Mouse (Mus musculus) midbrain, embryonic 15.5 days (tissue): ENCODE data around the gene Ctnnd2. TPM values are rescaled to one million over a fixed set of nuclear protein-coding genes. Genes with fewer than 3 reads are reported as not detected.

Experiments used
- ATAC-seq: fragments of 200-750 bp; cut with Nextera tagmentation; replicated peaks from 2 replicates; pipeline ENCODE4 v1.8.0; 2017; ENCODE audit warnings: moderate TSS enrichment
- H3K27ac ChIP-seq: fragments of 300-500 bp; sonication (generic); 2 replicates; pipeline ENCODE4 v1.5.1; 2015; ENCODE audit warnings: mild to moderate bottlenecking, inconsistent platforms
- H3K27me3 ChIP-seq: fragments of 300-500 bp; sonication (generic); replicated peaks from 2 replicates; pipeline ENCODE4 v1.6.1; 2015; ENCODE audit warnings: inconsistent platforms
- H3K36me3 ChIP-seq: fragments of 300-500 bp; sonication (generic); replicated peaks from 2 replicates; pipeline ENCODE4 v1.6.1; 2015; ENCODE audit warnings: inconsistent platforms
- H3K4me1 ChIP-seq: fragments of 300-500 bp; sonication (generic); 2 replicates; pipeline ENCODE4 v1.6.1; 2015; ENCODE audit warnings: inconsistent platforms
- H3K4me2 ChIP-seq: fragments of 300-500 bp; sonication (generic); 2 replicates; pipeline ENCODE4 v1.6.1; 2015; ENCODE audit warnings: inconsistent platforms, mild to moderate bottlenecking, moderate library complexity
- H3K4me3 ChIP-seq: fragments of 300-500 bp; sonication (generic); 2 replicates; pipeline ENCODE4 v1.5.1; 2015; ENCODE audit warnings: mild to moderate bottlenecking, inconsistent platforms
- H3K9ac ChIP-seq: fragments of 300-500 bp; sonication (generic); 2 replicates; pipeline ENCODE4 v1.6.1; 2015; ENCODE audit warnings: mild to moderate bottlenecking, inconsistent platforms
- H3K9me3 ChIP-seq: fragments of 300-500 bp; sonication (generic); 2 replicates; pipeline ENCODE4 v1.6.1; 2016; ENCODE audit warnings: inconsistent platforms
- WGBS: fragments of 180-500 bp; shearing (Covaris S2); methylation state at CpG from one replicate; pipeline ENCODE4 v1.1.7; 2015; ENCODE audit warnings: mixed read lengths; 5-methylcytosine and 5-hydroxymethylcytosine counted together
- polyA plus RNA-seq: library from polyadenylated mRNA; unstranded; fragments of >200 nt; fragmentation: Nextera tagmentation; extraction: Ambion mirVana; gene quantifications from 2 replicates; pipeline ENCODE4 v1.2.1, GENCODE M21; 2015

Gene Ctnnd2
- polyA plus RNA-seq, 1 experiment from 2014 or later: 72.2 TPM

- H3K36me3 ChIP-seq: no peaks in the 10 kb centered on the region
- H3K9me3 ChIP-seq: no peaks in the 10 kb centered on the region
- H3K27ac ChIP-seq: no peak overlapping the region
- H3K9ac ChIP-seq: no peak overlapping the region
- no peaks in the 10 kb centered on the region; the same call in 1 of the 2 replicates for H3K4me1 ChIP-seq
- 22% methylated on average over 2 of the region's 2 CpGs for WGBS
- H3K27me3 ChIP-seq: no peaks in the 10 kb centered on the region
- H3K4me2 ChIP-seq: no peak overlapping the region
- H3K4me3 ChIP-seq: no peak overlapping the region
- ATAC-seq: no peak
Measured at GRCm38 (mm10) chr15:30427342-30427741, 254.9 kb downstream of the Ctnnd2 start.

- H3K9me3 ChIP-seq: no peaks in the 10 kb centered on the region
- no peak overlapping the region for H3K27ac ChIP-seq
- 0 out of 2 replicates have a peak, but pooled peaks have one; percentile 39 for ATAC-seq
- WGBS: 63% methylated on average over 5 of the region's 5 CpGs
- no peak overlapping the region for H3K9ac ChIP-seq
- H3K27me3 ChIP-seq: no peaks in the 10 kb centered on the region
- H3K36me3 ChIP-seq: no peaks in the 10 kb centered on the region
- no peak overlapping the region for H3K4me3 ChIP-seq
- H3K4me1 ChIP-seq: no peaks in the 10 kb centered on the region
- H3K4me2 ChIP-seq: no peak overlapping the region
Measured at GRCm38 (mm10) chr15:30439045-30439444, 266.7 kb downstream of the Ctnnd2 start.

GRCm38 (mm10) chr15:30450765-30451164 lies 278.4 kb downstream of the Ctnnd2 start:
- no peaks in the 10 kb centered on the region for H3K27me3 ChIP-seq
- H3K36me3 ChIP-seq: no peaks in the 10 kb centered on the region
- H3K4me2 ChIP-seq: no peak overlapping the region
- no peak overlapping the region for H3K4me3 ChIP-seq
- 0 out of 2 replicates have a peak, but pooled peaks have one; percentile 51 for ATAC-seq
- H3K9ac ChIP-seq: no peak overlapping the region
- peaks cover 6% of the 10 kb centered on the region for H3K4me1 ChIP-seq
- H3K9me3 ChIP-seq: no peaks in the 10 kb centered on the region
- 53% methylated on average over 7 of the region's 7 CpGs for WGBS
- no peak overlapping the region for H3K27ac ChIP-seq

- peak overlapping the region; percentile 45; the same call in 1 of the 2 replicates for H3K27ac ChIP-seq
- H3K4me3 ChIP-seq: no peak overlapping the region
- ATAC-seq: peak; percentile 74
- H3K9ac ChIP-seq: no peak overlapping the region
- H3K4me2 ChIP-seq: no peak overlapping the region
- no peaks in the 10 kb centered on the region for H3K36me3 ChIP-seq
- whole genome bisulfite sequencing: 16% methylated on average over 5 of the region's 5 CpGs
- H3K4me1 ChIP-seq: peaks cover 8% of the 10 kb centered on the region
- H3K27me3 ChIP-seq: no peaks in the 10 kb centered on the region
- no peaks in the 10 kb centered on the region for H3K9me3 ChIP-seq
Measured at GRCm38 (mm10) chr15:30451921-30452320, 279.5 kb downstream of the Ctnnd2 start.

- peak overlapping the region; percentile 68 for H3K27ac ChIP-seq
- 9% methylated on average over 12 of the region's 12 CpGs for WGBS
- H3K4me3 ChIP-seq: peak overlapping the region; percentile 33
- no peaks in the 10 kb centered on the region for H3K27me3 ChIP-seq
- peaks cover 21% of the 10 kb centered on the region for H3K4me1 ChIP-seq
- ATAC-seq: peak; percentile 89
- H3K4me2 ChIP-seq: peak overlapping the region; percentile 45
- H3K9me3 ChIP-seq: no peaks in the 10 kb centered on the region
- peak overlapping the region; percentile 25; the same call in 1 of the 2 replicates for H3K9ac ChIP-seq
- H3K36me3 ChIP-seq: no peaks in the 10 kb centered on the region
Measured at GRCm38 (mm10) chr15:30457541-30458250, 285.3 kb downstream of the Ctnnd2 start.

GRCm38 (mm10) chr15:30458671-30459070 lies 286.3 kb downstream of the Ctnnd2 start:
- Histone ChIP-seq H3K27ac (no peak overlapping the region), H3K9ac (no peak overlapping the region), H3K36me3 (no peaks in the 10 kb centered on the region), H3K9me3 (no peaks in the 10 kb centered on the region), H3K4me2 (peak overlapping the region; percentile 45), H3K27me3 (no peaks in the 10 kb centered on the region), H3K4me1 (peaks cover 21% of the 10 kb centered on the region), H3K4me3 (peak overlapping the region; percentile 33)
- WGBS: 33% methylated on average over 5 of the region's 5 CpGs
- no peak for ATAC-seq

- 39% methylated on average over 9 of the region's 9 CpGs for WGBS
- H3K9me3 ChIP-seq: no peaks in the 10 kb centered on the region
- peaks cover 21% of the 10 kb centered on the region for H3K4me1 ChIP-seq
- no peak overlapping the region for H3K4me3 ChIP-seq
- ATAC-seq: no peak
- H3K27ac ChIP-seq: no peak overlapping the region
- H3K4me2 ChIP-seq: no peak overlapping the region
- no peak overlapping the region for H3K9ac ChIP-seq
- H3K36me3 ChIP-seq: no peaks in the 10 kb centered on the region
- H3K27me3 ChIP-seq: no peaks in the 10 kb centered on the region
Measured at GRCm38 (mm10) chr15:30460341-30461125, 288.1 kb downstream of the Ctnnd2 start.

- Histone ChIP-seq H3K9me3 (no peaks in the 10 kb centered on the region), H3K9ac (no peak overlapping the region), H3K4me3 (no peak overlapping the region), H3K36me3 (no peaks in the 10 kb centered on the region), H3K27me3 (no peaks in the 10 kb centered on the region), H3K4me2 (no peak overlapping the region), H3K4me1 (peaks cover 24% of the 10 kb centered on the region), H3K27ac (no peak overlapping the region)
- 83% methylated on average over 2 of the region's 2 CpGs for WGBS
- ATAC-seq: no peak
Measured at GRCm38 (mm10) chr15:30462804-30463423, 290.5 kb downstream of the Ctnnd2 start.

- Histone ChIP-seq H3K27ac (no peak overlapping the region), H3K36me3 (no peaks in the 10 kb centered on the region), H3K9ac (no peak overlapping the region), H3K9me3 (no peaks in the 10 kb centered on the region), H3K4me2 (no peak overlapping the region), H3K4me1 (peaks cover 19% of the 10 kb centered on the region), H3K4me3 (no peak overlapping the region), H3K27me3 (no peaks in the 10 kb centered on the region)
- 85% methylated on average over 5 of the region's 5 CpGs for WGBS
- no peak for ATAC-seq
Measured at GRCm38 (mm10) chr15:30463471-30464047, 291.2 kb downstream of the Ctnnd2 start.

- peak overlapping the region; percentile 8; the same call in 1 of the 2 replicates for H3K4me2 ChIP-seq
- H3K9me3 ChIP-seq: no peaks in the 10 kb centered on the region
- peak overlapping the region; percentile 41; the same call in 1 of the 2 replicates for H3K27ac ChIP-seq
- H3K27me3 ChIP-seq: no peaks in the 10 kb centered on the region
- H3K4me1 ChIP-seq: peaks cover 16% of the 10 kb centered on the region
- no peaks in the 10 kb centered on the region for H3K36me3 ChIP-seq
- WGBS: 63% methylated on average over 13 of the region's 13 CpGs
- H3K9ac ChIP-seq: no peak overlapping the region
- H3K4me3 ChIP-seq: no peak overlapping the region
- peak; percentile 49 for ATAC-seq
Measured at GRCm38 (mm10) chr15:30466950-30467543, 294.7 kb downstream of the Ctnnd2 start.

GRCm38 (mm10) chr15:30468773-30469172 lies 296.4 kb downstream of the Ctnnd2 start:
- no peak overlapping the region for H3K9ac ChIP-seq
- H3K36me3 ChIP-seq: no peaks in the 10 kb centered on the region
- no peak overlapping the region for H3K4me2 ChIP-seq
- peaks cover 16% of the 10 kb centered on the region for H3K4me1 ChIP-seq
- WGBS: 90% methylated on average over 3 of the region's 3 CpGs
- no peak overlapping the region for H3K4me3 ChIP-seq
- no peak overlapping the region for H3K27ac ChIP-seq
- H3K9me3 ChIP-seq: no peaks in the 10 kb centered on the region
- no peaks in the 10 kb centered on the region for H3K27me3 ChIP-seq
- no peak for ATAC-seq
